Comparison of ENCODE assay signal across 24 mouse cellular contexts in genomic region chr15:16446631-16447030, GRCm38 (mm10).
"Had no signal": no experiment of that assay in that cellular context is flagged by ENCODE, and none has a peak within 500 bp of the region (broad histone marks: within the 10 kb centered on the region; RNA-seq: fewer than 3 reads in every experiment).

No protein-coding gene starts in this region.

- H3K27me3 ChIP-seq: heart, embryonic 12.5 days; hindbrain, embryonic 12.5 days; intestine, embryonic 15.5 days; limb, embryonic 13.5 days; limb, embryonic 15.5 days; liver, embryonic 12.5 days had no signal

- H3K27ac ChIP-seq: gastrocnemius, adult 2 months; heart, embryonic 10.5 days; hindbrain, embryonic 12.5 days; hindbrain, embryonic 14.5 days; intestine, embryonic 15.5 days; layer of hippocampus, adult 2 months; limb, embryonic 13.5 days; limb, embryonic 15.5 days; liver, embryonic 12.5 days; liver, embryonic 14.5 days had no signal

- H3K4me3 ChIP-seq: gastrocnemius, adult 2 months; heart, embryonic 10.5 days; heart, embryonic 12.5 days; hindbrain, embryonic 12.5 days; intestine, embryonic 15.5 days; layer of hippocampus, adult 2 months; limb, embryonic 13.5 days; limb, embryonic 15.5 days; liver, embryonic 12.5 days had no signal

- DNase-seq: gastrocnemius, adult 2 months; gastrocnemius, postnatal 10 days; gastrocnemius, postnatal 25 days; heart, adult 18-20 months; heart, postnatal 10 days; kidney, adult 18-20 months; kidney, adult 8-10 months; kidney, postnatal 10 days; kidney, postnatal 25 days; kidney, postnatal 4 days; left cerebral cortex, postnatal 4 days had no signal

- H3K36me3 ChIP-seq: heart, embryonic 10.5 days; heart, embryonic 12.5 days; hindbrain, embryonic 12.5 days; intestine, embryonic 15.5 days; limb, embryonic 13.5 days; limb, embryonic 15.5 days; liver, embryonic 12.5 days had no signal

- ATAC-seq: hindbrain, embryonic 16.5 days; inflammation-experienced regulatory T-cells, adult 6 months; intestine, embryonic 15.5 days; intestine, postnatal 0 days; liver, embryonic 12.5 days had no signal

- H3K9me3 ChIP-seq: heart, embryonic 10.5 days; heart, embryonic 12.5 days; hindbrain, embryonic 12.5 days; intestine, embryonic 15.5 days; limb, embryonic 13.5 days; limb, embryonic 15.5 days; liver, embryonic 12.5 days had no signal

- H3K4me1 ChIP-seq: heart, embryonic 10.5 days; heart, embryonic 12.5 days; hindbrain, embryonic 12.5 days; intestine, embryonic 15.5 days; limb, embryonic 13.5 days; limb, embryonic 15.5 days; liver, embryonic 12.5 days had no signal
